Mouse (Mus musculus): Measurements from ENCODE around the gene F8. TPM values are rescaled to one million over a fixed set of nuclear protein-coding genes. Genes with fewer than 3 reads are reported as not detected.
"Not testable (repeated sequence)": the region's sequence is repeated elsewhere in the genome, so short reads cannot be mapped to it uniquely, and the experiment has no call there.

F8 gene
- 0.58 and 0.61 TPM in 2 replicates for total RNA-seq (2017)

DNA sequence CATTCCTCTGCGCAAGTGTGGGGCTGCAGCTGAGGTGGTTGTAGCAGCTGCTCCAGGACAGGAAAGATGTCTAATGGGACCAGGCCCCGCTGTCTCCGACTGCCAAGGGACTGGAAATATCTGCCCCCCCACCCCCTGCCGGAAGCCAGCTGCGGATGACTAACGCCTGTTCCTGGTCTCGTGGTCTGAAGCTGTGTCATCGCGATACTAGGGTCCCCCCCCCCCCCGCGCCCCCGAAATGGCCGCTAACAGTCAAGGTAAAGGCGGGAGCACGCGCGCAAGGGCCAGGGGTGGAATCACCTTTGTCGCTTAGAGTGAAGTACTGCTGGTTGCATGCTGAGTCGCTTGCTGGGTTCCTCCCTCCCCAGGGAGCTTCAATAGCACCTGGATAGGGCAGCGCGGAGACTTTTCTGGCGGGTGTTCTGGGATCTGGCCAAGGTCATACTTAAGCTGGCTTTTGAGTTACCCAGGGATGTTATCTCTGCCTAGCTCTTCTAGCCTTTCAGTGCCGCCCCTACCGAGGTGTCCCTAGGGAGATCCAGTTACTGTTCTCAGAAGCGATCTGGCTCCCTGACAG is at the start of gene F8, which contains the start of gene Fundc2:
TSS of gene F8 (minus strand) at position 421 of the 577 bp plus-strand sequence.
TSS of gene Fundc2 (plus strand) at position 205 of the 577 bp plus-strand sequence.
- peak; percentile 72 for ATAC-seq (ENCODE audit: extremely low read depth, insufficient number of reproducible peaks, low FRiP score, poor library complexity, severe bottlenecking)

DNA sequence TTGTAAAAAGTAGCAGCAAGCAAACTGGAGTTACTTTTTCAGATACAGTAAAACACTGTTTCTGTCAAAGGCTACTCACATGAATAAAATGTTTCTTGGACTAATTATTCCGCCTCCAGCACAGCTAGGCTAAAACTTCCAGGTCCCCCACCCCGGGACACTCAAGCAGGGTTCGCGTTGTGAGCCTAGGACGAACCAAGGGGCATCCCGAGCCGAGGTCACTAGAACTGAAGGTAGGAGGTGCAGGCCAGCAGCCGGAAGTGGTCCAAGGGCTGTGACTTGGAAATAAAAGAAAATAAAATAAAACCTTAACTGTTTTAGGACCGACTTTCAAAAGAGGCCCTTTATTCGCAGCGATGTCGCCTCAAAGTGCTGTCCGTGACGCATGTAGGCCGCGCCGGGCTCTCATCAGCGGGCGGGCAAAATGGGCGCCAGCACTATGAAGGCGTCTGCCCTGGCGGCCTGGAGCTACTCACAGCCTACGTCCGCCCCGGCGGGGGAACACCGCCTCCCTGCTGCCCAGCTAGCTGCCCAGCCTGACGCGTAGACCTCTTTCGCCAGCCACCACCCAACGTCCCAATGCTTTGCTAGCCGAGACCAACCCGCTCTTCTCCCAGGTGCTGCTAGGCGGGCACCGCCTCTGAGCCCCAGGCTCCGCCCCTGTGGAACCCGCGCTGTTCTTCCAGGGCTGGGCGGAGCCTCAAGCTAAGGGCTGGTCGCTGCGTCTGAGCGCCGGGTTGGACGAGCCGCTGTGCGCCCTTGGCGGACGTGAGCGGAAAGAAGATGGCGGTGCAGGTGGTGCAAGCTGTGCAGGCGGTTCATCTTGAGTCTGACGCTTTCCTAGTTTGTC is 33.7 kb upstream of the F8 start, which contains the start of the genes Cmc4, Mtcp1 and Brcc3:
TSS of gene Cmc4 (minus strand) at position 649 of the 850 bp plus-strand sequence.
TSS of gene Mtcp1 (minus strand) at position 653 of the 850 bp plus-strand sequence.
TSS of gene Brcc3 (plus strand) at position 693 of the 850 bp plus-strand sequence.
- ATAC-seq (ENCODE audit: extremely low read depth, insufficient number of reproducible peaks, low FRiP score, poor library complexity, severe bottlenecking) = peak; percentile 99

DNA sequence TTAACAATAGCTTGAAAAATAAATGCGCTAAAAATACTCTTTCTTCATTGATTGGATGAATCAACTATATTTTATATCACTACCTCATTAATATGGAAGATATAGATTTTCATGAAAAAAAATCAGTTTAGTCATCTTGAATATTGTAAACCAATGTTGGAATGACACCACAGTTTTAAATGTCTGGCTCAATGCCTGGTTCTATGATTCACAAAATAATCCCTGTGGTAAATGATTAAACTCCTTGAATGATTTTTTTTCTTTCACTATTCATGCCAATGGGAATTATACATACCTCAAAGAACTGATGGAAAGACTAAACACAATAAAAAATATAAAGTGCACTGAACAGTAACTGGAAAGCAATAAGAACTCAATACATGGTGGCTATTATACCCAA is 27.3 kb upstream of the F8 start:
- ATAC-seq (ENCODE audit: extremely low read depth, insufficient number of reproducible peaks, low FRiP score, poor library complexity, severe bottlenecking) = no peak

DNA sequence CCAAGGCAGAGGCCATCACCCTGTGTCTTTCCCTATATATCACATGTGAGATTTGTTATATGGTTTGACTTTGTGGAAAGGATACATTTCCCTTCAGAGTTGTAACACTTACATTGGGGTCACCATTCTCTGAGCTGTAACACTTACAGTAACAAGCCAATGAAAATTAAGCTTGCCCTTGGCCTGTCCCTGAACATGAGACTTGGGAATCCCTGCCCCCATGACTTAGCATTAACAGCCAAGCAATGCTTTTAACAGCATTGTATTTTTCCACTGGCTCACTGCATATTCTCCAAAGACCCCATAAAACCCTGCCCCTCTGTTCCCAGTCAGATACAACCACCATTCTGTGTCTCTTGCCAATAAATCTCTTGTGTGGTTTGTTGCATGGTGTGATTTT is 20.9 kb upstream of the F8 start:
- ATAC-seq (ENCODE audit: extremely low read depth, insufficient number of reproducible peaks, low FRiP score, poor library complexity, severe bottlenecking) = no peak

DNA sequence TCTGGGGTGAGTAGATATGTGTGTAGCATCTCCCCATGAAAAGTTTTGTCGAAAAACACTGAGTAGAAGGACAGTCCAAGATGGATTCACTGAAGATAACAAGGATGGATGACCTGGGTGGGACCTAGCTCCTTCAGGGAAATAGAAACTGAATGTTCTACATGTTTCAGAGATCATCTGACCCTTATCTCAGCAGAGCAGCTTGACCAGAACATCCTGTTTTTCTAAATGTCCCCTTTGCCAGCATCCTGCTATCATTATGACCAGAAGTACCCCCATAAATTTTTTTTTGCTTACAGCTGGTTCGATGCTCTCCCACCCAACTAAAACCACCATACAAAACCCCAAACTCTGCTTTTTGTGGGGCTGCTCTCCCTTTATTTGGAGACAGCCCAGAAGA is 20.3 kb upstream of the F8 start:
- ATAC-seq (ENCODE audit: extremely low read depth, insufficient number of reproducible peaks, low FRiP score, poor library complexity, severe bottlenecking) = no peak

GRCm38 (mm10) chrX:75399471-75399870 is 17.1 kb upstream of the F8 start:
- ATAC-seq (ENCODE audit: extremely low read depth, insufficient number of reproducible peaks, low FRiP score, poor library complexity, severe bottlenecking) = no peak

- no peak for ATAC-seq (ENCODE audit: extremely low read depth, insufficient number of reproducible peaks, low FRiP score, poor library complexity, severe bottlenecking)
Measured at GRCm38 (mm10) chrX:75381699-75382098, 716 bp downstream of the F8 start.

- ATAC-seq (ENCODE audit: extremely low read depth, insufficient number of reproducible peaks, low FRiP score, poor library complexity, severe bottlenecking) = no peak
Measured at GRCm38 (mm10) chrX:75381176-75381575, 1.2 kb downstream of the F8 start.

GRCm38 (mm10) chrX:75376815-75377214 is 5.6 kb downstream of the F8 start:
- ATAC-seq (ENCODE audit: extremely low read depth, insufficient number of reproducible peaks, low FRiP score, poor library complexity, severe bottlenecking) = no peak

- ATAC-seq (ENCODE audit: extremely low read depth, insufficient number of reproducible peaks, low FRiP score, poor library complexity, severe bottlenecking) = no peak
Measured at GRCm38 (mm10) chrX:75372666-75373425, 9.6 kb downstream of the F8 start.

DNA sequence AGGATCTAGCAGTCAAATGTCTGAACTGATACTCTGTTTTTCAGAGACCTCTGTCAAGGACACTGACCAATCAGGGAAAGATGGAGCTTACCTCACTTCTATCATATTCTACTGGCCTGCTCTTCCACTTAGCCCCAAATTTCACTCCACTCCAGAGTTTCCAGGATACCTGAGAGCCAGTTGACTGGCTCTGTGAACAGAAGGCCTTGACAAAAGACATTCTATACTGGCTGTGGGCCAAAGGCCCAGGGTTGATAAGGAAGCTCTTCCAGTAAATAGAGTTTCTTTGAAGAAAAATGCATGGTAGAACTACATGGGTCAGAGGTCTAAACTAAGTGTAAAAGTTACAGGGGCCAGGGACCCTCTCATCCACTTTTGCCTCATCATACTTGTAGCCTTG is 12.2 kb downstream of the F8 start:
- no peak for ATAC-seq (ENCODE audit: extremely low read depth, insufficient number of reproducible peaks, low FRiP score, poor library complexity, severe bottlenecking)

- ATAC-seq (ENCODE audit: extremely low read depth, insufficient number of reproducible peaks, low FRiP score, poor library complexity, severe bottlenecking) = no peak
Measured at GRCm38 (mm10) chrX:75323556-75323955, 58.9 kb downstream of the F8 start.

GRCm38 (mm10) chrX:75271676-75272075 is 110.7 kb downstream of the F8 start:
- no peak for ATAC-seq (ENCODE audit: extremely low read depth, insufficient number of reproducible peaks, low FRiP score, poor library complexity, severe bottlenecking)

GRCm38 (mm10) chrX:75233603-75234376 is 148.6 kb downstream of the F8 start:
- not testable (repeated sequence) for ATAC-seq (ENCODE audit: extremely low read depth, insufficient number of reproducible peaks, low FRiP score, poor library complexity, severe bottlenecking)

DNA sequence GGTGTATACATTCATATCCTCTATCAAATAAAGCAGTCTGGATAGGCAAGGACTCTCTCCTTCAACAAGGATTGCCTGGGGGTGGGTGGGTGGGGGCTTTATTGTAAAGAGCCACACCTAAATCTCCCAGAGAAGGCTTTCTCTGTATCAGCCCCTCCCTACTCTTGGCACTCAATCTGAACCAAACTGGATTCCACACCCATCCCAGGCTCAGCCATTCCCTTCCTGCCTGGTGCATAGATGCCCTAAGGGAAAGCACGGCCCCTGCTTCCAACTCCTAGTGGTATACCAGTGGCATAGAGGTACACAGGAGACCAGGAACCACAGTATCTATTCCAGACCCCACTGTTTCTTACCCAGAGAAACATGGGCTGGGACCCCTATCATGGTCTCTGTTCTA is 151.0 kb downstream of the F8 start:
- ATAC-seq (ENCODE audit: extremely low read depth, insufficient number of reproducible peaks, low FRiP score, poor library complexity, severe bottlenecking) = no peak

GRCm38 (mm10) chrX:75163670-75164069 is 218.7 kb downstream of the F8 start, which contains the start of gene Smim9:
Gene Smim9 (minus strand): TSS chrX:75163770.
- no peak for ATAC-seq (ENCODE audit: extremely low read depth, insufficient number of reproducible peaks, low FRiP score, poor library complexity, severe bottlenecking)

DNA sequence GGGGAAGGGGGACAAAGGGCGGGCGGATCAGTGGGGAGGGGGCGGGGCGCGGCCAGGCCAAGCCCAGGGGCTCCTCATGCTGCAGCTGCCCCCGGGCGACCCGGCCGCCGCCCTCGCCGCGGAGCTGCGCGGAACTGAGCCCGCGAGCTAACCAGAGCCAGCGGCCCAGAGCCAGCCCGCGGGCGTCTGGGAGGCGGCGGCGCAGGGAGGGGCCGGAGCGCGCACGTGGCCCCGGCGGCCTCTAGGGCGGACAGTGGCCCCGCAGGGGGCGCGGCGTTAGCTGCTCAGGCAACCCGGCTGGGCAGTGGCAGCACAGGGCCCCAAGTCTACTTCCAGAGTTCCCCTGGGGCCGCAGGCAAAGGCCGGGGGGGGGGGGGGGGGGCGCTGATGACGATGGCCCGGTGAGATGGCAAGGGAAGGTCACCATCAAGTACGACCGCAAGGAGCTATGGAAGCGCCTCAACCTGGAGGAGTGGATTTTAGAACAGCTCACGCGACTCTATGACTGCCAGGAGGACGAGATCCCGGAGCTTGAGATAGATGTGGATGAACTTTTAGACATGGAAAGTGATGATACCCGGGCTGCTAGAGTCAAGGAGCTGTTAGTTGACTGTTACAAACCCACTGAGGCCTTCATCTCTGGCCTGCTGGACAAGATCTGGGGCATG is 226.7 kb downstream of the F8 start:
- ATAC-seq (ENCODE audit: extremely low read depth, insufficient number of reproducible peaks, low FRiP score, poor library complexity, severe bottlenecking) = no peak

GRCm38 (mm10) chrX:75152249-75152648 is 230.2 kb downstream of the F8 start:
- ATAC-seq (ENCODE audit: extremely low read depth, insufficient number of reproducible peaks, low FRiP score, poor library complexity, severe bottlenecking) = no peak
